Mouse (Mus musculus): ENCODE data around the gene Exoc8.

The Exoc8 gene

GRCm38 (mm10) chr8:124905482-124905881 lies 8.0 kb upstream of the Exoc8 start:
- DNase-seq: no peak

DNA sequence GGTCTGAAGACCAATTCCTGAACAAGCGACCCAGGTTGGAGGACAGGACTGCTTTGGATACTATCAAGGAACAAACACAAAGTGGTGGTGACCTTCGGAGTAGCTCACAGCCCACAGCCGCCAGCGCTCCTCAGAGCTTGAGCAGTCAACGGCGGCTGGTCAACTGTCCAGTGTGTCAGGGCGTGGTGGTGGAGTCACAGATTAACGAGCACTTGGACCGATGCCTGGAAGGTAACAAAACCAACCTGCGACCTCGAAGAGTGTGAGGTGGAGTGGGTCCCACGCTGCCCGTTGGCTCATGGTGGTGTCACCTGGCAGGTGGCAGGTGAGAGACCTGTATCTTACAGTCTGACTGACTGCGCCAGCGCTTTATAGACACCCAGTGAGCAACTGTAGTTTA lies 5.7 kb upstream of the Exoc8 start:
- DNase-seq: no peak

GRCm38 (mm10) chr8:124898251-124898905 lies 873 bp upstream of the Exoc8 start:
- no peak for DNase-seq

- DNase-seq: peak; percentile 76
Measured at GRCm38 (mm10) chr8:124896632-124897385, 696 bp downstream of the Exoc8 start.

DNA sequence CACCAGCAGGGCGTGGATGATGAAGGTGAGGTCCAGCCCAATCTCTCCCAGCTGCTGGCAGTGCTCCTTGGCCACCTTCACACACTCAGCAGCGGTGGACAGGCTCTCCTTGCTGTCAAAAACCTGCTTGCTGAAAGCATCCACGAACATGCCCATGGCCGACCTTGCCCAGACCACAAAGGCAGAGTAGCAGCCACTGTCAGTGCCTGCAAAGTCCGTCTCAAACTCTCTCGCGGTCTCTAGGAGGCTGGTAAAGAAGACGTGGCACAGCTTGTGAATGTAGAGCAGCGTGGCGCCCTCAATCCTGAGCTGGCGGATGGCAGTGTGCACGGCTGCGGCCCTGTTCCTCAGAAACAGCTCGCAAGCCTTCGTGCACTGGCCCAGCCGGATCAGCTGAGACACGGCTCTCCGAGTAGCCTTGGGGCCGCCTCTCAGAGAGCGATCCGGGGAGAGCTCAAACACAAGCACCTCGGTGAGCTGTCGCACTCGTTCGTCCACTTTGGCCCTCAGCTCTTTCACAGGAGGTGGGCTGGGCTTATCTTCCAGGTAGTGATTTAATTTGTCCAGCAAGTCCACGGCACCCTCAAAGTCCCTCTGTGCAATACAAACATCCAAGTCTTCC lies 1.4 kb downstream of the Exoc8 start:
- DNase-seq: no peak

- DNase-seq: no peak
Measured at GRCm38 (mm10) chr8:124892596-124892995, 4.9 kb downstream of the Exoc8 start.

GRCm38 (mm10) chr8:124888385-124888784 lies 9.1 kb downstream of the Exoc8 start:
- DNase-seq: no peak

DNA sequence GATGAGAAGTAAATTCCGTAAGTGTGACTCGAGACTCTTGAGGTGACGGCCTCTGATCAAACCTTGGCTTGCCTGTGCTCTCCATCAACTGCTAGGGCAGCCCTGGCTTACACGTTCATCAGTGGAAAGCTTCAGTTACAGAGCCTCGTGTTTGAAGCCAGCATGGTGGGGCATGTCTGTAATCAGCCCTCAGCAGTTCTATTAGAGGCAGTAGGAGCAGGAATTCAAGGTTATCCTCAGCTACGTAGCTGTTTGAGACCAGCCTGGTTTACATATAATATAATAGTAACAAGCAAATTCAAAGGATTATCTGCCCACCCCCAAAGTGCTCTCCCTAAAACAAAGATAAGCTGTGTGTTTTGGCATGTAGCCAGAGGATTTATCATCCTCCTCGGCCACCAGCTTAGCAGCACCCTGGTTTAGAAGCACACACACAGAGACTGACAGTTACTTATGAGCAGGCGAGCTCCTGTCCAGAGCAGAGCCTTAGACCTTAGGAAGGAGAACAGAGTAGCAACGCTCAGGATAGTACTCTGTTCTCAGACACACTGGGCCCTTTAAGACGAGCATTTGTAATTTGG lies 18.5 kb downstream of the Exoc8 start:
- DNase-seq: no peak

DNA sequence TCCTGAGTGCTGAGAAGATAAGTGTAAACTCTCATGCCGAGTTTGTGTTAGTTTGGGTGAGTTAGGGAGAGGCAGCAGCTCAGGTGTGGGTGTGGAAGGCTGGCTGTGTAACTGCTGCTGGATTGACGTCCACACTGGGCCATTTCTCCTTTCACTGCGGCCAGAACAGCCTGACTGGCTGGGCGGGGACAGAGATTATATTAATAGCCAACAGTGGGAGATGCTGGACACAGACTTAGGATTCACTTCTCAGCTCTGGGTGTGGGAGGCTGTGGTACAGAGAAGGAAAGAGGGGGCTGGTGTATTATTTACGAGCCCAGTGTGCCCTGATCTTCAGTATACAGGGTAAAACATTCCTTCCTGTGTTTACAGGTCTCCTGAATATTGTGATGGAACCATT lies 19.4 kb downstream of the Exoc8 start:
- DNase-seq: no peak

DNA sequence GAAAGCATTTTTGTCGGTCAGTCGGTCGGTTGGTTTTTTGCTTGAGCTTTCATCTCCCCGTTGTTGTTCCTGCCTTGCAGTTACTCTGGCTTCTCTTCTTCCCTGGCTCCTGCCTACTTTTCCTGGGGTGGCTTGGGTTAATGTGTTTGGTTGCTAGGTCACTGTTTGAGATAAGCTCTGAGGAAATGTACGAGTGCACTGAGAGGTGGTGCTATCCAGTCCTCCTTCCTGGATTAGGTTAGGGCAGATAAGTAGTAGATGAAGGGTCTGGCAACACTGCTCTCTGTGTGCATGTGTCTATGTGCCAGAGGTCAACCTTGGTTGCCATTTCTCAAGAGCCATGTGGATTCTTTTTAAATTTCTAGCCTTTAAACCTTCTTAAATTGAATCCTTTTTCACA lies 24.8 kb downstream of the Exoc8 start:
- no peak for DNase-seq

GRCm38 (mm10) chr8:124872081-124872480 lies 25.4 kb downstream of the Exoc8 start:
- DNase-seq: no peak

DNA sequence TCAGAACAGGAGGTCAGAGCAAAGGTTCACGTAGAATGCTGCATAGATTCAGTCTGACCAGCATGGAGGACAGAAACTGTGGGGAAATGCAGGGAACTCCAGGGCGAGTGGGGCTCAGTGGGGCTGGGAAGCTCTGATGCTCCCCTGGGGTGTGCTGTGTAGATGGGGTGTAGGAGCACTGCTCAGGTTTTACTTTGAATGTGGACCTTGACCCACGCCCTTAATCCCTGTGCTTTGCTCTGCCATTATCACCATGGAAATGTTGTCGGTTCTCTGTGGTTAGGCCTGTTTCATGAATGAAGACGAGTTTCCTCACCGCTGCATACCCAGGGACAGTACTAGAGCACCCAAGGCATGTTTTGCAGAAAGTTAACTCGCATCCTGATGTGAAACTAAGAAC lies 26.0 kb downstream of the Exoc8 start:
- DNase-seq: no peak

GRCm38 (mm10) chr8:124869708-124870107 lies 27.8 kb downstream of the Exoc8 start:
- no peak for DNase-seq

DNA sequence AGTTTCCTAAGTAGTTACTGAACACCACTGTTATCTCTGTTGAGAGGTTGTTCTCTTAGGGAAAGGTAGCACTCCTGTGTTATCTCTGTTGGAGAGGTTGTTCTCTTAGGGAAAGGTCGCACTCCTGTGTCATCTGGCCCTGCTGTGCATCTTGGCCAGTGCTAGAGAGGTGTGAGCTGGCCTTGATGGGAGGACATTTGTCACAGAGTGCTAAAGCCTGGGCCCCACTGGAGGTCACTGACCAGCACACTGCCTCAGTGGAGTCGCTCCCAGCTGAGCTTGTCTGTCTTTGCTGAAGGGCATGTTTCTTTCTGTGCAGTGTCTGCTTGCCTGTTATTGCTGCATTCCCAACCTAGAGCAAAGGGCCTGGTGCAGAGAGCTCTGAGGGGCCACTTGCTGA lies 30.4 kb downstream of the Exoc8 start:
- DNase-seq: no peak

- no peak for DNase-seq
Measured at GRCm38 (mm10) chr8:124866669-124867068, 30.8 kb downstream of the Exoc8 start.

GRCm38 (mm10) chr8:124863729-124864128 lies 33.8 kb downstream of the Exoc8 start:
- no peak for DNase-seq

GRCm38 (mm10) chr8:124863163-124863677 lies 34.3 kb downstream of the Exoc8 start:
- no peak for DNase-seq

DNA sequence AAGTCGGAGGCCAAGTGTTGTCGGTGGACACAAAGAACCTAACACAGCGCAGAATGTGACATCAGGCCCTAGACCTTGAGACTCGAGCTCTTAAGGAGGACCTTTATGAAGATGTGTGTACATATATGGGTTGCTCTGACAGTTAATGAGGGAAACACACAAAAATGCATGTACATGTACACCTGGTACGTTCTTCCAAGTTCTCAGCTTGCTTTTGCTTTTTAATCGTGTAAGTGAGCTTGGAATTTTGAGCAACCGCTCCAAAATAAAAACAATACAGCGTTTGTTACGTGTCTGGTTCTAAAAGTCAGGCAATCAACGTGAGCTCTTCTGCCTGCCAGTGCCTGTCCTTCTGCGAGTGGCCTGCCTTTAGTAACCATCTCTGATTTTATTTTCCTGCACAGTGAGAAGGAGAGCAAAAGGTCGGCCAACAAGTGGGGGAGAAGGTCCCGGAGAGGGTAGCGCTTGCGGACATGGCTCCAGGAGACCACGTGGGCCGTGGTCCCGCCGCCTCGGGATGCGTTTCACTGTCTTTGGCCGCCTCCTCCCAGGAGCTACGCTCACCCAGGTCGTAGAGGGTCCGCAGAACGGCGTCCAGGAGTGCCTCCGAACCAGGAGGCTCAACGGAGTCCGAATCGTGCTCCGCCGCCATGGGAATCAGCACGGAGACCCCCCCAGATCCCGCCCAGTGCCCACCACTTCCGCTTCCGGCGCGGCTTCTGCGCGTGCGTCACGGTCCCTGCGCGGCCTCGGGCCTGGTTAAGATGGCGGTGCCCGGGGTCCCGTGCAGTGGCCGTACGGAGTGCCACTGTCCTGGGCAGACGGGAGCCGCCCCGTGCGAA lies 35.0 kb downstream of the Exoc8 start, which contains the start of the genes Gnpat and 2810004N23Rik:
TSS of gene Gnpat (plus strand) at position 713 of the 842 bp plus-strand sequence.
TSS of gene 2810004N23Rik (minus strand) at position 800 of the 842 bp plus-strand sequence.
- peak; percentile 92 for DNase-seq

DNA sequence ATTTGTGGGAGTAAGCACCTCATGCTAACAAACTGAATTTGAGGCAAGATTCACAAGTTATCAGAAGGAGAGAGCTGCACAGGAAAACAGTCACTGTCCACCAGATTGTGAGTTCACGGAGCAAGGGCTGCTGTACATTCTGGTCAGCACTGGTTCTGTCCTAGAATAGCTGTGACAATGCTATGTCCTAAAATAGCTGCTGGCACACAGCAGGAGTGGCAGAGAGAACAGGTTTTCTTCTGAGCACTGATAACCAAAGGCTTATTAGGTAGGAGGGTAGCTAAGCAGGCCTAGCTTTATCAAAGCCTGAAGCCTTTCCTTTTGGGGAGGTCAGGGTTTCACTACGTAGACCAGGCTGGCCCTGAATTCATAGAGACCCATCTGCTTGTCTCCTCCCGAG lies 37.3 kb downstream of the Exoc8 start:
- DNase-seq: peak; percentile 19

GRCm38 (mm10) chr8:124859466-124859865 lies 38.0 kb downstream of the Exoc8 start:
- no peak for DNase-seq

DNA sequence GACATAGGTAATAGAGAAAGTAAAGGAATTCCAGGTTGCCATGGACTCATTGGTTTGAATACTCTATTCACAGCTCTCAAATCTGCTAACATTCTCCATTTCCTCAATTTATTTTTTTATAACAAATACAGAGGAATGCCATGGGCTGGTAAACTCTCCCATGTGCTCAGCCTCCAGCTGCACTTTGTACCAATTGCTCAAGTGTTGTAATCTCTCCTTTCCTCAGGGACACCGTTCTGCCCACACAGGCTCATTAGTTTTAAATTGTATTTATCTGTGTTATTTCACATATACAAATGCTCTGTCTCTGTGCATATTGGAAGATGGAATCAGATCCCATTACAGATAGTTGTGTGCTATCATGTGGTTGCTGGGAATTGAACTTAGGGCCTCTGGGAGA lies 44.0 kb downstream of the Exoc8 start:
- no peak for DNase-seq

DNA sequence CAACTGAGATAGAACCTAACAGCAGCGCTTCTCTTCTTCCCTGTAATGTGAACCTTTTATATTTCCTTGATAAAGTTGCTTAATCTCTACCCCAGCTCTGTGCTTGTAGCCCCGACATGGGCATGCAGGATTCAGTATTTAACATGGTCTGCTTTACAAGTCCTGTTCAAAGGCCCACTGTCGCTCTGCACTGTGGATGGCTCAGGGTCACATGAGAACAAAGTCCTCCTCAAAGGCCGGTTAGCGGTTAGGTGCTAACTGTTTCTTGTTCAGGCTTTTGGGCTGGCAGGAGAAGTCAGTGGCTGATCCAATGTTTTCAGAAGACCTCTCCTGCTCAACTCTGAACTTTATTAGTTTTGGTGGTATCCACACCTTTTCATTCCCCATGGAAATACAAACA lies 51.9 kb downstream of the Exoc8 start:
- DNase-seq: no peak
